Mouse (Mus musculus) intestine, postnatal 0 days (tissue): Measurements from ENCODE around the gene Adat3. TPM values are rescaled to one million over a fixed set of nuclear protein-coding genes. Genes with fewer than 3 reads are reported as not detected.
A peak's percentile ranks its signal among the peaks of the same experiment; 100 is the strongest.

Source experiments
- ATAC-seq: fragments of 200-750 bp; cut with Nextera tagmentation; 2 replicates; pipeline ENCODE4 v1.8.0; 2017; ENCODE audit warnings: mild to moderate bottlenecking, moderate TSS enrichment, moderate library complexity
- H3K27ac ChIP-seq: fragments of 300-500 bp; sonication (generic); 2 replicates; pipeline ENCODE4 v1.5.1; 2014; ENCODE audit warnings: mild to moderate bottlenecking, low read depth, low read length, moderate library complexity
- H3K27me3 ChIP-seq: fragments of 300-500 bp; sonication (generic); replicated peaks from 2 replicates; pipeline ENCODE4 v1.6.1; 2014; ENCODE audit warnings: low read length, mixed read lengths; ENCODE audit not compliant: control insufficient read depth, insufficient read depth
- H3K36me3 ChIP-seq: fragments of 300-500 bp; sonication (generic); 2 replicates; pipeline ENCODE4 v1.6.1; 2014; ENCODE audit warnings: mild to moderate bottlenecking, moderate library complexity; ENCODE audit not compliant: control insufficient read depth, insufficient read depth
- H3K4me1 ChIP-seq: fragments of 300-500 bp; sonication (generic); replicated peaks from 2 replicates; pipeline ENCODE4 v1.6.1; 2014; ENCODE audit warnings: antibody characterized with exemption, low read length, mixed read lengths; ENCODE audit not compliant: control insufficient read depth, insufficient read depth
- H3K4me2 ChIP-seq: fragments of 300-500 bp; sonication (generic); replicated peaks from 2 replicates; pipeline ENCODE4 v1.6.1; 2014; ENCODE audit warnings: low read depth, mild to moderate bottlenecking, moderate library complexity
- H3K4me3 ChIP-seq: fragments of 300-500 bp; sonication (generic); 2 replicates; pipeline ENCODE4 v1.5.1; 2014; ENCODE audit warnings: low read depth, low read length
- H3K9ac ChIP-seq: fragments of 300-500 bp; sonication (generic); 2 replicates; pipeline ENCODE4 v1.6.1; 2014; ENCODE audit warnings: mild to moderate bottlenecking, low read depth, low read length
- H3K9me3 ChIP-seq: fragments of 300-500 bp; sonication (generic); 2 replicates; pipeline ENCODE4 v1.6.1; 2016; ENCODE audit warnings: mixed run types; ENCODE audit not compliant: control insufficient read depth
- CTCF ChIP-seq: sonication (generic); IDR thresholded peaks from 2 replicates; pipeline ENCODE4 v1.5.1; 2016; ENCODE audit warnings: low read depth, mild to moderate bottlenecking, control low read depth, antibody characterized with exemption, moderate library complexity
- WGBS: fragments of 180-500 bp; shearing (Covaris S2); extraction: QIAGEN DNeasy Blood & Tissue Kit; methylation state at CpG from one replicate; pipeline ENCODE4 v1.1.7; 2014; 5-methylcytosine and 5-hydroxymethylcytosine counted together
- polyA plus RNA-seq: library from polyadenylated mRNA; unstranded; fragments of >200 nt; fragmentation: Nextera tagmentation; extraction: Ambion mirVana; gene quantifications from 2 replicates; pipeline ENCODE4 v1.2.1, GENCODE M21; 2015

The Adat3 gene
- polyA plus RNA-seq, 1 experiment from 2014 or later = 5.4 TPM

- ATAC-seq = peak; percentile 64
- Histone ChIP-seq H3K27ac (peak overlapping the region; percentile 60), H3K4me3 (no peak overlapping the region), H3K4me2 (peak overlapping the region; percentile 47), H3K9ac (no peak overlapping the region), H3K9me3 (no peaks in the 10 kb centered on the region), H3K27me3 (no peaks in the 10 kb centered on the region), H3K4me1 (no peaks in the 10 kb centered on the region; the same call in 1 of the 2 replicates), H3K36me3 (peaks cover 35% of the 10 kb centered on the region)
- no peak for TF ChIP-seq CTCF
- 45% methylated on average over 23 of the region's 23 CpGs for whole genome bisulfite sequencing
Observed at GRCm38 (mm10) chr10:80606306-80606705, 3.6 kb downstream of the Adat3 start.

- Histone ChIP-seq H3K4me1 (no peaks in the 10 kb centered on the region; the same call in 1 of the 2 replicates), H3K27me3 (no peaks in the 10 kb centered on the region), H3K4me2 (peak overlapping the region; percentile 47), H3K36me3 (peaks cover 39% of the 10 kb centered on the region), H3K27ac (peak overlapping the region; percentile 60), H3K9me3 (no peaks in the 10 kb centered on the region), H3K9ac (no peak overlapping the region), H3K4me3 (no peak overlapping the region)
- 93% methylated on average over 32 of the region's 34 CpGs for WGBS
- no peak for ATAC-seq
- TF ChIP-seq CTCF = no peak
Observed at GRCm38 (mm10) chr10:80606737-80607350, 4.2 kb downstream of the Adat3 start.

GRCm38 (mm10) chr10:80608435-80608834 lies 5.8 kb downstream of the Adat3 start:
- H3K36me3 ChIP-seq = peaks cover 49% of the 10 kb centered on the region
- no peak overlapping the region for H3K4me2 ChIP-seq
- ATAC-seq = no peak

GRCm38 (mm10) chr10:80609269-80609924 lies 6.7 kb downstream of the Adat3 start:
- Histone ChIP-seq H3K4me1 (no peaks in the 10 kb centered on the region), H3K4me2 (no peak overlapping the region), H3K27ac (no peak overlapping the region), H3K27me3 (no peaks in the 10 kb centered on the region), H3K36me3 (peaks cover 59% of the 10 kb centered on the region), H3K9ac (no peak overlapping the region), H3K4me3 (no peak overlapping the region), H3K9me3 (no peaks in the 10 kb centered on the region)
- no peak for ATAC-seq
- 87% methylated on average over 10 of the region's 10 CpGs for WGBS
- no peak for TF ChIP-seq CTCF

More at GRCm38 (mm10) chr10:80608435-80608834, 5.8 kb downstream of the Adat3 start:
- 82% methylated on average over 3 of the region's 3 CpGs for WGBS
- no peaks in the 10 kb centered on the region; the same call in 1 of the 2 replicates for H3K4me1 ChIP-seq
- no peak overlapping the region for H3K27ac ChIP-seq
- no peaks in the 10 kb centered on the region for H3K27me3 ChIP-seq
- H3K4me3 ChIP-seq = no peak overlapping the region
- H3K9me3 ChIP-seq = no peaks in the 10 kb centered on the region
- TF ChIP-seq CTCF = no peak
- H3K9ac ChIP-seq = 0 out of 2 replicates have a peak overlapping the region, but pooled peaks have one; percentile 3

GRCm38 (mm10) chr10:80610116-80610785 lies 7.6 kb downstream of the Adat3 start:
- Histone ChIP-seq H3K27me3 (no peaks in the 10 kb centered on the region), H3K4me2 (no peak overlapping the region), H3K4me1 (no peaks in the 10 kb centered on the region), H3K36me3 (peaks cover 67% of the 10 kb centered on the region), H3K27ac (no peak overlapping the region), H3K9ac (no peak overlapping the region), H3K4me3 (no peak overlapping the region), H3K9me3 (no peaks in the 10 kb centered on the region)
- 90% methylated on average over 9 of the region's 9 CpGs for WGBS
- ATAC-seq = no peak
- no peak for TF ChIP-seq CTCF

- peak; percentile 86 for TF ChIP-seq CTCF
- Histone ChIP-seq H3K27ac (no peak overlapping the region), H3K36me3 (peaks cover 71% of the 10 kb centered on the region), H3K4me3 (no peak overlapping the region), H3K4me1 (no peaks in the 10 kb centered on the region), H3K27me3 (no peaks in the 10 kb centered on the region), H3K9ac (no peak overlapping the region), H3K9me3 (no peaks in the 10 kb centered on the region), H3K4me2 (no peak overlapping the region)
- ATAC-seq = no peak
- WGBS = 82% methylated on average over 4 of the region's 4 CpGs
Observed at GRCm38 (mm10) chr10:80611024-80611423, 8.3 kb downstream of the Adat3 start.
